Mouse (Mus musculus): Measurements from ENCODE around the gene Trap1. TPM values are rescaled to one million over a fixed set of nuclear protein-coding genes. Genes with fewer than 3 reads are reported as not detected.

Trap1 gene
- polyA plus RNA-seq, 1 experiment from 2014 or later: 61.2 TPM

DNA sequence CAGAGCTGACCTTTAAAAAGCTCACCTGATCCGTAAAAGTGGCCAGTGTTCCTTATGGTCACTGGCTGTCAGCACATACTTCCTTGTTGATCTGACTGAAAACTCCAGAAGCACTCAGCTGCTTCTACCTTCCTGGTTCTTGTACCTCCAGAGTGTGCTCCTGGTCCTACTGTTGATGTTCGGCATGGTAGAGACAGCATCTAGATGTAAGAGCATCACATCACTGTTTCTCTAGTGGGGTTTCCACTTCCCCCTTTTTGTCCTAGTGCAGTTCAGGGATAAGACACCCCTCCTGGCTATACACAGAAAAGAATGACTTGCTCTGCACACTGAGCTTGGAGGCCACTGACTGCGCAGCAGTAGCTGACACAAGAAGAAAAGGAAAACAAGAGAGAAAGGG is 43.2 kb downstream of the Trap1 start:
- ATAC-seq: no peak
- 66% methylated on average over 3 of the region's 3 CpGs for WGBS (ENCODE audit: insufficient replicate concordance)
- peaks cover 12% of the 10 kb centered on the region for H3K4me1 ChIP-seq (ENCODE audit: insufficient read depth)
- TF ChIP-seq EP300 (IDR thresholded peaks at IDR 0.05; ENCODE audit: low read depth) (no peak), CTCF (IDR thresholded peaks at IDR 0.05; ENCODE audit: low read depth) (no peak)
- H3K4me2 ChIP-seq (ENCODE audit: low read depth, low read length): no peak overlapping the region
- DNase-seq: no peak
- H3K27me3 ChIP-seq (ENCODE audit: insufficient read depth, low read length): no peaks in the 10 kb centered on the region
- no peak overlapping the region for H3K9ac ChIP-seq (replicated peaks)
- H3K36me3 ChIP-seq (replicated peaks; ENCODE audit: insufficient read depth, low read length): peaks cover 18% of the 10 kb centered on the region
- H3K9me3 ChIP-seq (ENCODE audit: low read length): no peaks in the 10 kb centered on the region
- H3K27ac ChIP-seq (ENCODE audit: low read depth): no peak overlapping the region
- no peak overlapping the region for H3K4me3 ChIP-seq (ENCODE audit: low read depth, low read length)

DNA sequence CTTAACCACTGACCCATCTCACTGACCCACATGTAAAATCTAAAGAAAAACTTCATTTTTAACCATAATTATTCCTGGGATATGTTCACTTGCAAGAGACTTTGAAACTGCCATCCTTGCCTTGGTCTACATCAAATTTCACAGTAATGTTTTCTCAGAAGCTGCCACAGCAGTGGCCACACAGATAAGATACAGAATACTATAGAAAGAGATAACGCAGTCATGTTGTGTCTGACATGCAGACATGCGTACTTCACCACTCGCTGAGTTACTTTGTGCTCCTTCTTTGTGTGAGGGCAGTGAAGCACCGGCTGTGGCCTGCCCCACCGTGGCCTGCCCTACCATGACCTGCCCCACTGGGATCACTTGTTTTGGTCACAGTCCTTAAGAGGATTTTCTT is 43.7 kb downstream of the Trap1 start:
- DNase-seq: no peak
- no peak for ATAC-seq
- Histone ChIP-seq H3K9ac (replicated peaks) (no peak overlapping the region), H3K36me3 (replicated peaks; ENCODE audit: insufficient read depth, low read length) (peaks cover 15% of the 10 kb centered on the region), H3K4me1 (ENCODE audit: insufficient read depth) (peaks cover 13% of the 10 kb centered on the region), H3K4me2 (ENCODE audit: low read depth, low read length) (no peak overlapping the region), H3K9me3 (ENCODE audit: low read length) (no peaks in the 10 kb centered on the region), H3K27me3 (ENCODE audit: insufficient read depth, low read length) (no peaks in the 10 kb centered on the region), H3K27ac (ENCODE audit: low read depth) (no peak overlapping the region), H3K4me3 (ENCODE audit: low read depth, low read length) (no peak overlapping the region)
- WGBS (ENCODE audit: insufficient replicate concordance): 36% methylated on average over 5 of the region's 5 CpGs
- TF ChIP-seq CTCF (IDR thresholded peaks at IDR 0.05; ENCODE audit: low read depth) (no peak), EP300 (IDR thresholded peaks at IDR 0.05; ENCODE audit: low read depth) (no peak)

DNA sequence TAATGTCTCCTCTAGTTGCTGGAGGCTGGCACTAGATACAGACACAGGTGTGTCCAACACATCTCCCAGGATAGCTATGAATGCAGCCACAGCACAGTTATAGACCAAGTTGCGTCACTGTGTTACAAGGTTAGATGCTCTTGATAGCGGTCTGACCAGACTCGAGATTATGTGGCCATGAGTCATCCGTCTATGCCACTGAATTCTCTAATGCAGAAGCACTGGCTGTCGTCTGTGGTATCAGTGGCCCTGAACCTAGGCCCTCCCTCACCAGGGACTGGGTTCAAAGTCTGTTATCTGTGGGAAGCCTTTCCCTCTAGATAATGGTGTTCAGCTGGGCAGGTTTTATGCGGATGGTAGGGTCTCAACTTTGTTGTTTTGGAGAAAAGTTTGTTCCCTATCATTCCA is 45.3 kb downstream of the Trap1 start:
- H3K9ac ChIP-seq (replicated peaks): no peak overlapping the region
- peaks cover 13% of the 10 kb centered on the region for H3K4me1 ChIP-seq (ENCODE audit: insufficient read depth)
- 38% methylated on average over 6 of the region's 6 CpGs for WGBS (ENCODE audit: insufficient replicate concordance)
- TF ChIP-seq CTCF (IDR thresholded peaks at IDR 0.05; ENCODE audit: low read depth): no peak
- no peak for TF ChIP-seq EP300 (IDR thresholded peaks at IDR 0.05; ENCODE audit: low read depth)
- H3K4me3 ChIP-seq (ENCODE audit: low read depth, low read length): no peak overlapping the region
- ATAC-seq (peak; percentile 68), DNase-seq (no peak)
- peaks cover 1% of the 10 kb centered on the region; the same call in 1 of the 2 replicates for H3K36me3 ChIP-seq (replicated peaks; ENCODE audit: insufficient read depth, low read length)
- no peak overlapping the region for H3K4me2 ChIP-seq (ENCODE audit: low read depth, low read length)
- H3K9me3 ChIP-seq (ENCODE audit: low read length): no peaks in the 10 kb centered on the region
- H3K27ac ChIP-seq (ENCODE audit: low read depth): no peak overlapping the region
- H3K27me3 ChIP-seq (ENCODE audit: insufficient read depth, low read length): no peaks in the 10 kb centered on the region

DNA sequence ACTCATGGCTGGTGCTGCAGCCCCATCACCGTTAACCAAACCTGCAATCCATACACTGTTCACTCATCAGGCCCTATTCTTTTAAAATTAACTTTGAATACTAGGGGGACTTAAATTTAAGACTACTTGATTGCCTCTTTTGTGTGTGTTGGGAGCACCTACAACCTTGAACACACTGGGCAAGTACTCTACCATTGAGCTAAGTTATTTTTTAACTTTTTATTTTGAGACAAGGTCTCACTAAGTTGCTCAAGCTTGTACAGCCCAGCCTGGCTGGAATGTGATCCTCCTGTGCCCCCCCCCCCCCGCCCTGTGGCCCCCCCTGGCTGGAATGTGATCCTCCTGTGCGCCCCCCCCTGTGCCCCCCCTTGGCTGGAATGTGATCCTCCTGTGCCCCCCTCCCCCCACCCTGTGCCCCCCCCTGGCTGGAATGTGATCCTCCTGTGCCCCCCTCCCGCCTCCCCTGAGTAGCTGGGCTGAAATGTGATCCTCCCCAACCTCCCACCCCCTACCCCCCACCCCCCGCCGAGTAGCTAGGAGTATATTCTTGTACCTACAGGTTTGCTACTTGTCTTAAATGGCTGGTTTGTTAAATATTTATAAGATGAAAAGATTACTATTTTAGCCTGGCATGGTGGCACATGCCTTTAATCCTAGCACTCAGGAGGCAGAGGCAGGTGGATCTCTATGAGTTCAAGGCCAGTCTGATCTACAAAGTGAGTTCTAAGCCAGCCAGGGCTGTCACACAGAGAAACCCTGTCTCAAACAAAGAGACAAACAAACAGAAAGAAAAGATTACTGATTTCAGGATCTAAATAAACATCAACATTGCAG is 46.0 kb downstream of the Trap1 start:
- TF ChIP-seq CTCF (IDR thresholded peaks at IDR 0.05; ENCODE audit: low read depth) (no peak), EP300 (IDR thresholded peaks at IDR 0.05; ENCODE audit: low read depth) (no peak)
- Histone ChIP-seq H3K9ac (replicated peaks) (no peak overlapping the region), H3K27ac (ENCODE audit: low read depth) (no peak overlapping the region), H3K4me1 (ENCODE audit: insufficient read depth) (peaks cover 13% of the 10 kb centered on the region), H3K36me3 (replicated peaks; ENCODE audit: insufficient read depth, low read length) (no peaks in the 10 kb centered on the region), H3K4me3 (ENCODE audit: low read depth, low read length) (no peak overlapping the region), H3K27me3 (ENCODE audit: insufficient read depth, low read length) (no peaks in the 10 kb centered on the region), H3K9me3 (ENCODE audit: low read length) (no peaks in the 10 kb centered on the region), H3K4me2 (ENCODE audit: low read depth, low read length) (no peak overlapping the region)
- no peak; the same call in 1 of the 2 replicates for ATAC-seq
- 76% methylated on average over 4 of the region's 6 CpGs for WGBS (ENCODE audit: insufficient replicate concordance)
- no peak for DNase-seq

DNA sequence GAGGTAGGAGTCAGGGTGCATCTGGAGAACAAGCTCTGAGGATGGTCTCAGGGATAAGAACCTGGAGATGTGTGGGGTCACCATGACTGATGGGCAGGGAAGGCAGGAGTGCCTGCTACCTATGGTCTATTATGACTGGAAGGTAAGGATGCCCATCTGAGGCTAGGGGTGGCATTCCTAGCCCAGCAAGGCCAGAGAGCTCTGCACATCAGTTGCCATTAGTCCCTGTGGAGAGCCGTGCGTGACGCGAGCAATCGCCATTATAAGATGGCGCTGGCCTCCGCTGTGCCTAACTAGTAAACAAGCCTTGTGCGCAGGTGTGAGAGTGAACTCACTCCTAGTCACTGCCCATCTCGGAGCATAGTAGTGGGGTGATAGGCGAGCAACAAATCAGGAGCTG is 47.1 kb downstream of the Trap1 start:
- ATAC-seq (no peak), DNase-seq (no peak)
- peak overlapping the region; percentile 78; the same call in 1 of the 2 replicates for H3K27ac ChIP-seq (ENCODE audit: low read depth)
- H3K36me3 ChIP-seq (replicated peaks; ENCODE audit: insufficient read depth, low read length): no peaks in the 10 kb centered on the region
- no peaks in the 10 kb centered on the region for H3K9me3 ChIP-seq (ENCODE audit: low read length)
- H3K4me1 ChIP-seq (ENCODE audit: insufficient read depth): peaks cover 13% of the 10 kb centered on the region
- no peak overlapping the region for H3K4me3 ChIP-seq (ENCODE audit: low read depth, low read length)
- TF ChIP-seq EP300 (IDR thresholded peaks at IDR 0.05; ENCODE audit: low read depth) (no peak), CTCF (IDR thresholded peaks at IDR 0.05; ENCODE audit: low read depth) (no peak)
- 90% methylated on average over 10 of the region's 10 CpGs for WGBS (ENCODE audit: insufficient replicate concordance)
- H3K9ac ChIP-seq (replicated peaks): no peak overlapping the region
- no peak overlapping the region for H3K4me2 ChIP-seq (ENCODE audit: low read depth, low read length)
- no peaks in the 10 kb centered on the region for H3K27me3 ChIP-seq (ENCODE audit: insufficient read depth, low read length)

DNA sequence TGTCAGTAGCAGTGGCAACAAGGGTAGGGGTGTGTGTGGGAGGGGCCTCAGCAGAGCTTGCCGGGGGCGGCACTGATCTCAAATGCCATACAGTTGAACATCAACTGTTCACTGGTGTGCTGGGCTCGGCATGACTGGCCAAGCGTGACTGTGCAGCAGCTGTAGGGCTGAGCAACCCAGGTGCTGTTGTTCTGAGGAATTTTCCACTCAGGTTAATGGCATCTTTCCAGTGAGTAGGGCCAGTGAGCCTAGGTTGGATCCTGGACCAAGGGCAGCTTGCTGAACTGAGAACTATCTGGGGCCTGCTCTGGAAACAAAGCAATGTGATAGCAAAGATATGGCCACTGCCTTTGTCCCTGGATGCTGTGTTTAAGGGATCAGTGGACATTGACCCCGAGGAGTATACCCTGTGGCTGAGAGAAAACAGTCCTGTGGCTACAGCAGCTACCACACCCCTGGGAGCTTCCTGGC is 48.2 kb downstream of the Trap1 start:
- Histone ChIP-seq H3K4me2 (ENCODE audit: low read depth, low read length) (no peak overlapping the region), H3K36me3 (replicated peaks; ENCODE audit: insufficient read depth, low read length) (no peaks in the 10 kb centered on the region), H3K27ac (ENCODE audit: low read depth) (peak overlapping the region; percentile 78), H3K4me1 (ENCODE audit: insufficient read depth) (peaks cover 13% of the 10 kb centered on the region), H3K27me3 (ENCODE audit: insufficient read depth, low read length) (no peaks in the 10 kb centered on the region), H3K9me3 (ENCODE audit: low read length) (no peaks in the 10 kb centered on the region), H3K9ac (replicated peaks) (no peak overlapping the region), H3K4me3 (ENCODE audit: low read depth, low read length) (no peak overlapping the region)
- ATAC-seq: peak; percentile 66
- peak; percentile 52 for DNase-seq
- peak; percentile 29; the same call in 1 of the 2 replicates for TF ChIP-seq EP300 (IDR thresholded peaks at IDR 0.05; ENCODE audit: low read depth)
- no peak for TF ChIP-seq CTCF (IDR thresholded peaks at IDR 0.05; ENCODE audit: low read depth)
- WGBS (ENCODE audit: insufficient replicate concordance): 59% methylated on average over 5 of the region's 5 CpGs

Data from liver, postnatal 0 days (tissue).